Mouse (Mus musculus): ENCODE measurements around the gene Mlxipl. TPM values are rescaled to one million over a fixed set of nuclear protein-coding genes. Genes with fewer than 3 reads are reported as not detected.
"Not testable (repeated sequence)": the region's sequence is repeated elsewhere in the genome, so short reads cannot be mapped to it uniquely, and the experiment has no call there.

Gene Mlxipl
- total RNA-seq (2014; rRNA removed) (0.38 and 1.2 TPM in 2 replicates), polyA plus RNA-seq (2015; fragmentation: Nextera tagmentation; extraction: Ambion mirVana) (0.79 and 1.2 TPM in 2 replicates)

DNA sequence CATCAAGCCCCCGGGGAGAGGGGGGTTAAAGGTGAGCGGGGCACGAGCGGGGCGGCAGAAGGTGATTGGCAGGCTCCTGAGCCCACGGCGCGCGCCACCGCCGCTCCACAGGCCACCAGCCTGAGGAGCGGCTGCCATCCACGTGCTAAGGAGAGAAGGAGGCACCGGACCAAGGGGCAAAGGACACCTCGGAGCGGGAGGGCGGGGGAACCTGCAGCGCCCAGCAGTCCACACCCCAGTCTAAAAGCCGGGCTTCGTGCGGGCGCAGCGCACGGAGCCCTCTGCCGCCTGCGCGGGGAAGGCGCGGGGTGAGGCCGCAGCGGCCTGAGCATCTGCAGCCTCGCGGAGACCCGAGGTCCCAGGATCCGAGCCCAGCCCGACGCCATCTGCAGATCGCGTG is at the start of gene Mlxipl:
Gene Mlxipl (plus strand): TSS at position 238 of the 400 bp plus-strand sequence.
- Histone ChIP-seq H3K4me2 (ENCODE audit: low read depth, low read length, poor library complexity, severe bottlenecking) (no peak within 1 kb of the TSS), H3K36me3 (ENCODE audit: insufficient read depth, low read length) (no peaks in the 10 kb centered on the region), H3K4me1 (ENCODE audit: insufficient read depth, low read length) (no peaks in the 10 kb centered on the region), H3K27ac (ENCODE audit: low read depth, low read length) (no peak within 1 kb of the TSS), H3K9ac (replicated peaks; ENCODE audit: low read length, poor library complexity, severe bottlenecking) (no peak within 1 kb of the TSS), H3K9me3 (ENCODE audit: low read length) (no peaks in the 10 kb centered on the region), H3K27me3 (ENCODE audit: insufficient read depth, low read length) (peaks cover 32% of the 10 kb centered on the region), H3K4me3 (ENCODE audit: low read depth, low read length) (0 out of 2 replicates have a peak within 1 kb of the TSS, but pooled peaks have one; percentile 6)
- WGBS = 4% methylated on average over 39 of the region's 39 CpGs
- no peak for TF ChIP-seq CTCF (IDR thresholded peaks at IDR 0.05)
- no peak for DNase-seq (ENCODE audit: low spot score)
- no peak for ATAC-seq (ENCODE audit: low FRiP score)

- Histone ChIP-seq H3K4me1 (ENCODE audit: insufficient read depth, low read length) (no peaks in the 10 kb centered on the region), H3K36me3 (ENCODE audit: insufficient read depth, low read length) (peaks cover 24% of the 10 kb centered on the region), H3K9me3 (ENCODE audit: low read length) (no peaks in the 10 kb centered on the region), H3K9ac (replicated peaks; ENCODE audit: low read length, poor library complexity, severe bottlenecking) (no peak overlapping the region), H3K27me3 (ENCODE audit: insufficient read depth, low read length) (no peaks in the 10 kb centered on the region), H3K4me2 (ENCODE audit: low read depth, low read length, poor library complexity, severe bottlenecking) (no peak overlapping the region), H3K4me3 (ENCODE audit: low read depth, low read length) (no peak overlapping the region), H3K27ac (ENCODE audit: low read depth, low read length) (no peak overlapping the region)
- TF ChIP-seq CTCF (IDR thresholded peaks at IDR 0.05) = no peak
- no peak for ATAC-seq (ENCODE audit: low FRiP score)
- DNase-seq (ENCODE audit: low spot score) = no peak
- WGBS = 34% methylated on average over 6 of the region's 6 CpGs
These were observed 49.6 kb upstream of the Mlxipl start for GRCm38 (mm10) chr5:135040059-135040458.

- TF ChIP-seq CTCF (IDR thresholded peaks at IDR 0.05) = no peak
- Histone ChIP-seq H3K27ac (ENCODE audit: low read depth, low read length) (no peak overlapping the region), H3K9ac (replicated peaks; ENCODE audit: low read length, poor library complexity, severe bottlenecking) (no peak overlapping the region), H3K9me3 (ENCODE audit: low read length) (no peaks in the 10 kb centered on the region), H3K27me3 (ENCODE audit: insufficient read depth, low read length) (no peaks in the 10 kb centered on the region), H3K36me3 (ENCODE audit: insufficient read depth, low read length) (peaks cover 31% of the 10 kb centered on the region), H3K4me2 (ENCODE audit: low read depth, low read length, poor library complexity, severe bottlenecking) (no peak overlapping the region), H3K4me3 (ENCODE audit: low read depth, low read length) (no peak overlapping the region), H3K4me1 (ENCODE audit: insufficient read depth, low read length) (no peaks in the 10 kb centered on the region)
- no peak for DNase-seq (ENCODE audit: low spot score)
- WGBS = 86% methylated on average over 11 of the region's 11 CpGs
- no peak for ATAC-seq (ENCODE audit: low FRiP score)
These were observed 48.9 kb upstream of the Mlxipl start for GRCm38 (mm10) chr5:135040777-135041176.

- Histone ChIP-seq H3K9ac (replicated peaks; ENCODE audit: low read length, poor library complexity, severe bottlenecking) (no peak overlapping the region), H3K27ac (ENCODE audit: low read depth, low read length) (no peak overlapping the region), H3K27me3 (ENCODE audit: insufficient read depth, low read length) (no peaks in the 10 kb centered on the region), H3K4me1 (ENCODE audit: insufficient read depth, low read length) (no peaks in the 10 kb centered on the region), H3K4me3 (ENCODE audit: low read depth, low read length) (no peak overlapping the region), H3K4me2 (ENCODE audit: low read depth, low read length, poor library complexity, severe bottlenecking) (no peak overlapping the region), H3K36me3 (ENCODE audit: insufficient read depth, low read length) (peaks cover 44% of the 10 kb centered on the region), H3K9me3 (ENCODE audit: low read length) (no peaks in the 10 kb centered on the region)
- 33% methylated on average over 21 of the region's 21 CpGs for WGBS
- DNase-seq (ENCODE audit: low spot score) (no peak), ATAC-seq (ENCODE audit: low FRiP score) (0 out of 2 replicates have a peak, but pooled peaks have one; percentile 38)
- no peak for TF ChIP-seq CTCF (IDR thresholded peaks at IDR 0.05)
These were observed 47.4 kb upstream of the Mlxipl start for GRCm38 (mm10) chr5:135042105-135042788.

- Histone ChIP-seq H3K4me2 (ENCODE audit: low read depth, low read length, poor library complexity, severe bottlenecking) (no peak overlapping the region), H3K4me1 (ENCODE audit: insufficient read depth, low read length) (no peaks in the 10 kb centered on the region), H3K4me3 (ENCODE audit: low read depth, low read length) (no peak overlapping the region), H3K9ac (replicated peaks; ENCODE audit: low read length, poor library complexity, severe bottlenecking) (no peak overlapping the region), H3K9me3 (ENCODE audit: low read length) (no peaks in the 10 kb centered on the region), H3K27me3 (ENCODE audit: insufficient read depth, low read length) (no peaks in the 10 kb centered on the region), H3K27ac (ENCODE audit: low read depth, low read length) (no peak overlapping the region), H3K36me3 (ENCODE audit: insufficient read depth, low read length) (peaks cover 46% of the 10 kb centered on the region)
- no peak for TF ChIP-seq CTCF (IDR thresholded peaks at IDR 0.05)
- ATAC-seq (ENCODE audit: low FRiP score) = no peak
- WGBS = 90% methylated on average over 3 of the region's 3 CpGs
- DNase-seq (ENCODE audit: low spot score) = no peak
These were observed 45.1 kb upstream of the Mlxipl start for GRCm38 (mm10) chr5:135044575-135044974.

- no peak for ATAC-seq (ENCODE audit: low FRiP score)
- no peak for DNase-seq (ENCODE audit: low spot score)
- no peak overlapping the region for H3K27ac ChIP-seq (ENCODE audit: low read depth, low read length)
- no peak overlapping the region for H3K4me3 ChIP-seq (ENCODE audit: low read depth, low read length)
- no peak for TF ChIP-seq CTCF (IDR thresholded peaks at IDR 0.05)
- H3K9ac ChIP-seq (replicated peaks; ENCODE audit: low read length, poor library complexity, severe bottlenecking) = no peak overlapping the region
- no peak overlapping the region for H3K4me2 ChIP-seq (ENCODE audit: low read depth, low read length, poor library complexity, severe bottlenecking)
- peaks cover 60% of the 10 kb centered on the region for H3K36me3 ChIP-seq (ENCODE audit: insufficient read depth, low read length)
- 90% methylated on average over 5 of the region's 5 CpGs for WGBS
- no peaks in the 10 kb centered on the region for H3K4me1 ChIP-seq (ENCODE audit: insufficient read depth, low read length)
- H3K9me3 ChIP-seq (ENCODE audit: low read length) = no peaks in the 10 kb centered on the region
- H3K27me3 ChIP-seq (ENCODE audit: insufficient read depth, low read length) = no peaks in the 10 kb centered on the region
These were observed 41.2 kb upstream of the Mlxipl start for GRCm38 (mm10) chr5:135048539-135048938.

DNA sequence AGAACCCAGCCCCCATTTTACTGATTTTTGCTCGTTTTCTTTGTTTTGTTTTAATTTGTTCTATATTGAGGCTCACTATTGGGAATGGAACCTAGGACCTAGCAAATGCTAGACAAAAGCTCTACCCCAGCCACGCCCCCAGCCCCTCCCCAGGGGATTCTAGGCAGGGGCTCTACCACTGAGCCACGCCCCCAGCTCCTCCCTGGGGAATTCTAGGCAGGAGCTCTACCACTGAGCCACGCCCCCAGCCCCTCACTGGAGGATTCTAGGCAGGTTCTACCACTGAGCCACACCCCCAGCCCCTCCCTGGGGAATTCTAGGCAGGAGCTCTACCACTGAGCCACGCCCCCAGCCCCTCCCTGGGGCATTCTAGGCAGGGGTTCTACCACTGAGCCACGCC is 40.4 kb upstream of the Mlxipl start:
- ATAC-seq (ENCODE audit: low FRiP score) = not testable (repeated sequence)

More for the DNA sequence above, 40.4 kb upstream of the Mlxipl start:
- not testable (repeated sequence) for H3K4me1 ChIP-seq (ENCODE audit: insufficient read depth, low read length); H3K4me3 ChIP-seq (ENCODE audit: low read depth, low read length); H3K27ac ChIP-seq (ENCODE audit: low read depth, low read length); H3K27me3 ChIP-seq (ENCODE audit: insufficient read depth, low read length); H3K9me3 ChIP-seq (ENCODE audit: low read length); DNase-seq (ENCODE audit: low spot score); H3K4me2 ChIP-seq (ENCODE audit: low read depth, low read length, poor library complexity, severe bottlenecking); H3K9ac ChIP-seq (replicated peaks; ENCODE audit: low read length, poor library complexity, severe bottlenecking)
- peaks cover 67% of the 10 kb centered on the region for H3K36me3 ChIP-seq (ENCODE audit: insufficient read depth, low read length)
- 90% methylated on average over 6 of the region's 6 CpGs for WGBS

All from midbrain, postnatal 0 days (tissue).